Mouse (Mus musculus): ENCODE results near the gene Sfxn4.
"Not testable (repeated sequence)": the region's sequence is repeated elsewhere in the genome, so short reads cannot be mapped to it uniquely, and the experiment has no call there.

Gene Sfxn4

GRCm38 (mm10) chr19:60860868-60861700, at the start of gene Sfxn4:
Sfxn4 (minus strand) TSS chr19:60861479.
- DNase-seq (ENCODE audit: extremely low read depth, insufficient read length, low spot score) = peak; percentile 95

GRCm38 (mm10) chr19:60910304-60910703, 49.0 kb upstream of the Sfxn4 start:
- DNase-seq (ENCODE audit: extremely low read depth, insufficient read length, low spot score) = no peak

GRCm38 (mm10) chr19:60905477-60905876, 44.2 kb upstream of the Sfxn4 start:
- no peak for DNase-seq (ENCODE audit: extremely low read depth, insufficient read length, low spot score)

- DNase-seq (ENCODE audit: extremely low read depth, insufficient read length, low spot score) = no peak
Observed at GRCm38 (mm10) chr19:60903971-60904370, 42.7 kb upstream of the Sfxn4 start.

- DNase-seq (ENCODE audit: extremely low read depth, insufficient read length, low spot score) = no peak
Observed at GRCm38 (mm10) chr19:60903139-60903538, 41.9 kb upstream of the Sfxn4 start.

- no peak for DNase-seq (ENCODE audit: extremely low read depth, insufficient read length, low spot score)
Observed at GRCm38 (mm10) chr19:60895251-60895880, 34.1 kb upstream of the Sfxn4 start.

GRCm38 (mm10) chr19:60891934-60892547, 30.8 kb upstream of the Sfxn4 start:
- DNase-seq (ENCODE audit: extremely low read depth, insufficient read length, low spot score) = peak; percentile 19

- peak; percentile 52 for DNase-seq (ENCODE audit: extremely low read depth, insufficient read length, low spot score)
Observed at GRCm38 (mm10) chr19:60891123-60891470, 29.8 kb upstream of the Sfxn4 start.

GRCm38 (mm10) chr19:60890391-60891122, 29.3 kb upstream of the Sfxn4 start:
- DNase-seq (ENCODE audit: extremely low read depth, insufficient read length, low spot score) = peak; percentile 81

- DNase-seq (ENCODE audit: extremely low read depth, insufficient read length, low spot score) = peak; percentile 96
Observed at GRCm38 (mm10) chr19:60889714-60890315, 28.5 kb upstream of the Sfxn4 start, which contains the start of gene Grk5. Grk5 (plus strand) TSS chr19:60889749.

GRCm38 (mm10) chr19:60889101-60889713, 27.9 kb upstream of the Sfxn4 start:
- peak; percentile 80 for DNase-seq (ENCODE audit: extremely low read depth, insufficient read length, low spot score)

- no peak for DNase-seq (ENCODE audit: extremely low read depth, insufficient read length, low spot score)
Observed at GRCm38 (mm10) chr19:60887637-60888036, 26.4 kb upstream of the Sfxn4 start.

- DNase-seq (ENCODE audit: extremely low read depth, insufficient read length, low spot score) = peak; percentile 15
Observed at GRCm38 (mm10) chr19:60883129-60883528, 21.9 kb upstream of the Sfxn4 start.

- DNase-seq (ENCODE audit: extremely low read depth, insufficient read length, low spot score) = peak; percentile 96
Observed at GRCm38 (mm10) chr19:60874064-60874694, 12.9 kb upstream of the Sfxn4 start, which contains the start of gene Prdx3. Prdx3 (minus strand) TSS chr19:60874556.

GRCm38 (mm10) chr19:60873501-60873900, 12.2 kb upstream of the Sfxn4 start:
- DNase-seq (ENCODE audit: extremely low read depth, insufficient read length, low spot score) = no peak

GRCm38 (mm10) chr19:60872272-60872671, 11.0 kb upstream of the Sfxn4 start:
- no peak for DNase-seq (ENCODE audit: extremely low read depth, insufficient read length, low spot score)

GRCm38 (mm10) chr19:60871366-60871765, 10.1 kb upstream of the Sfxn4 start:
- DNase-seq (ENCODE audit: extremely low read depth, insufficient read length, low spot score) = no peak

- DNase-seq (ENCODE audit: extremely low read depth, insufficient read length, low spot score) = no peak
Observed at GRCm38 (mm10) chr19:60870489-60870888, 9.2 kb upstream of the Sfxn4 start.

GRCm38 (mm10) chr19:60866169-60866568, 4.9 kb upstream of the Sfxn4 start:
- not testable (repeated sequence) for DNase-seq (ENCODE audit: extremely low read depth, insufficient read length, low spot score)

- no peak for DNase-seq (ENCODE audit: extremely low read depth, insufficient read length, low spot score)
Observed at GRCm38 (mm10) chr19:60845731-60846130, 15.5 kb downstream of the Sfxn4 start.
